Mouse (Mus musculus) G1E (cell line): ENCODE results near the gene Fez1.

Source experiments
- CTCF ChIP-seq: IDR thresholded peaks from 2 replicates; pipeline ENCODE4 v1.5.1; 2012; ENCODE audit warnings: low read depth, low read length, inconsistent platforms, mixed read lengths
- GATA1 ChIP-seq: IDR thresholded peaks from 2 replicates; pipeline ENCODE4 v1.6.1; 2012; ENCODE audit warnings: borderline replicate concordance, low read length, inconsistent platforms, mixed read lengths
- POLR2AphosphoS5 ChIP-seq: IDR thresholded peaks from 2 replicates; pipeline ENCODE4 v1.6.1; 2012; ENCODE audit warnings: low read depth, low read length, inconsistent platforms; ENCODE audit not compliant: insufficient replicate concordance
- TAL1 ChIP-seq: conservative IDR thresholded peaks from 2 replicates; pipeline ENCODE4 v1.6.1; 2012; ENCODE audit warnings: low read depth, low read length, inconsistent platforms, mixed read lengths

DNA sequence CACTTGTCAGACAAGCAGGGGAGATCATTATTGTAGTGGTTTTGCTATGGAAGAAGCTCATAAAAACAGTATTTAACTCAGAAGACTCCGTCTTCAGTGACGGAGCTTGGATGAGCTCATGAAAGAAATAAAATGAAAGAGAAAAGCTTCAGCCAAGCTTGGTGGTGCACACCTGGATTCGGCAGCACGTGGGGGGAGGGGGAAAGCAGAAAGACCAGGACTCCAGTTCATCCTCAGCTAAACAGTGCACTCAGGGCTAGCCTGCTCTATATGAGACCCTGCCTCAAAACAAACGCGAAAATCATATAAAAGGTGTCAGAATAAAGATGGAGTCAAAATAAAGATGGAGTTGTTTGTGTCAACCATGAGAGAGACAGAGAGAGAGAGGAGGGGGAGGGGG is 18.3 kb upstream of the Fez1 start:
- TF ChIP-seq CTCF (no peak), GATA1 (no peak), TAL1 (no peak), POLR2AphosphoS5 (no peak)
